ENCODE assay signal across 10 mouse cellular contexts in the genomic region with DNA sequence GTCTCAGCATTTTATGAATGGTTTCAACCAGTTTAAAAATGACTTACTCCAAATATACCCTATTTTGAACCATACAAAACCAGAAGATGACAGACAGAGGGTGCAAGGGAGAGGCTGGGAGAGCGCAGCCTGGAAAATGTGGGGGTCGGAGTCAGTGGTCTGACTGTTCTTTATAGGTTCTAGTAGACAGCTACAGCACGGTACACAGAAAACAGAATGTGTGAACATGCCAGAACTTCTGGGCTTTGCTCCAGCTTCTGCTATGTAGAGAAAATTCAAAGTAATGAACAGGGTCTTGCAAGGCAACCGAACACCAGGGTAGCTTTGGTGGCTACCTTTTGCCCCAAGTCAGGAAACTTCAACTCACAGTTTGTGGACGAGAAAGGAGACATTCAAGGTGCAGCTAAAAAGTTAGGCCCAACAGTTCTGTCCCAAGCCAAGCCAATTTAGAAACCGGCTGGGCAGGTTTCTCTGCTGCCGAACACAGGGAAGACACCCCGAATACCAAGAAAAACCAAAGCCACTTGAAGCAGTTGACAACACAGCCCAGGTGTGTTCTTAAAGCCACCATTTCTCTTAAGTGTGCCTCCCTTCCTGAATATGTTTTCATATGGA. TPM values are rescaled to one million over a fixed set of nuclear protein-coding genes. Genes with fewer than 3 reads are reported as not detected.
DNase-seq lines count a peak whose midpoint lies in the region; TF ChIP-seq lines count a peak whose summit lies in the region.
"Had no signal": no experiment of that assay in that cellular context is flagged by ENCODE, and none has a peak within 500 bp of the region (broad histone marks: within the 10 kb centered on the region; RNA-seq: fewer than 3 reads in every experiment).

No protein-coding gene starts in this region.

- no peak overlapping the region for H3K4me3 ChIP-seq in gastrocnemius, adult 2 months

- H3K27ac ChIP-seq in gastrocnemius, adult 2 months = peak overlapping the region; percentile 38; the same call in 1 of the 2 replicates

- TF ChIP-seq CTCF in gastrocnemius, adult 2 months (IDR thresholded peaks at IDR 0.05) = no peak

- no peak for DNase-seq in gastrocnemius, adult 2 months
- no peak for DNase-seq in gastrocnemius, postnatal 14 days
- DNase-seq in left cerebral cortex, postnatal 25 days (ENCODE audit: low spot score in 2 of 2) = peak; percentile 42 to 56
- no peak for DNase-seq in left cerebral cortex, adult 8-10 months (ENCODE audit: low spot score in 2 of 2)
- DNase-seq in kidney, postnatal 25 days = peak; percentile 32 to 64
- DNase-seq in lung, postnatal 14 days = peak; percentile 56
- DNase-seq in spleen, postnatal 4 days (ENCODE audit: low spot score in 2 of 2) = no peak
- no peak for DNase-seq in right cerebral cortex, postnatal 36 days (ENCODE audit: low spot score in 2 of 2)
- DNase-seq: right cerebral cortex, postnatal 25 days; thymus, postnatal 4 days had no signal

- intact Hi-C loops in gastrocnemius, adult 2 months (cut with DNase I) = no loop called here
- intact Hi-C loops in gastrocnemius, postnatal 14 days (cut with DNase I; ENCODE audit: low total_unique reads) = no loop called here
- intact Hi-C loops in left cerebral cortex, postnatal 25 days (cut with DNase I) = no loop called here

RNA-seq across cellular contexts. Expression of gene Bola3, which starts 43.3 kb away (rescaled TPM):
- 100 to 1,000 TPM; 245 to 263 TPM for total RNA-seq in gastrocnemius, adult 2 months (2021)
- total RNA-seq in gastrocnemius, postnatal 14 days (2021) = 100 to 1,000 TPM; 214 to 234 TPM
- 10 to 100 TPM; 52.3 to 56.5 TPM for total RNA-seq in left cerebral cortex, postnatal 25 days (2021)
- 10 to 100 TPM; 34.5 to 61.7 (median 53.5) TPM for total RNA-seq in left cerebral cortex, adult 8-10 months (2022)

Comparison
In these comparisons a context has a peak if more than half of its experiments do, and no peak if none do; other contexts are left out.
1. DNase-seq: peak in left cerebral cortex, postnatal 25 days (2 of 2), kidney, postnatal 25 days (2 of 2) and lung, postnatal 14 days (single experiment); none in gastrocnemius, adult 2 months (single experiment), gastrocnemius, postnatal 14 days (single experiment), left cerebral cortex, adult 8-10 months (0 of 2), spleen, postnatal 4 days (0 of 2) and right cerebral cortex, postnatal 36 days (0 of 2).